Mouse (Mus musculus) adrenal gland, postnatal 25 days (tissue): ENCODE results near the gene Fam234a. TPM values are rescaled to one million over a fixed set of nuclear protein-coding genes. Genes with fewer than 3 reads are reported as not detected.
A peak's percentile ranks its signal among the peaks of the same experiment; 100 is the strongest.
"Not testable (repeated sequence)": the region's sequence is repeated elsewhere in the genome, so short reads cannot be mapped to it uniquely, and the experiment has no call there.

Source experiments
- DNase-seq: peaks from one replicate; pipeline ENCODE4 v3.0.0; 2021; ENCODE audit warnings: mixed read lengths
- total RNA-seq: library from RNA; stranded (reverse); gene quantifications from 2 replicates; pipeline ENCODE4 v1.2.3, GENCODE M21; 2021

The Fam234a gene
- total RNA-seq, 1 experiment from 2014 or later = 119 TPM

GRCm38 (mm10) chr17:26234386-26234785, 9.7 kb downstream of the Fam234a start:
- no peak for DNase-seq

- DNase-seq = no peak
These were observed 11.2 kb downstream of the Fam234a start for GRCm38 (mm10) chr17:26232863-26233262.

- no peak for DNase-seq
These were observed 12.9 kb downstream of the Fam234a start for GRCm38 (mm10) chr17:26231156-26231555.

GRCm38 (mm10) chr17:26229776-26230175, 14.3 kb downstream of the Fam234a start:
- DNase-seq = no peak

- no peak for DNase-seq
These were observed 18.9 kb downstream of the Fam234a start for GRCm38 (mm10) chr17:26225150-26225549.

- no peak for DNase-seq
These were observed 22.5 kb downstream of the Fam234a start for GRCm38 (mm10) chr17:26221508-26221907.

GRCm38 (mm10) chr17:26212681-26213080, 31.4 kb downstream of the Fam234a start:
- no peak for DNase-seq

GRCm38 (mm10) chr17:26212241-26212640, 31.8 kb downstream of the Fam234a start:
- DNase-seq = no peak

GRCm38 (mm10) chr17:26207686-26208085, 36.4 kb downstream of the Fam234a start, which contains the start of gene Arhgdig:
TSS of gene Arhgdig (minus strand) at chr17:26207786.
- DNase-seq = no peak

GRCm38 (mm10) chr17:26206392-26206791, 37.6 kb downstream of the Fam234a start:
- DNase-seq = no peak

- DNase-seq = no peak
These were observed 39.3 kb downstream of the Fam234a start for GRCm38 (mm10) chr17:26204766-26205165.

GRCm38 (mm10) chr17:26203321-26203811, 40.7 kb downstream of the Fam234a start:
- peak; percentile 62 for DNase-seq

- peak; percentile 77 for DNase-seq
These were observed 41.3 kb downstream of the Fam234a start, which contains the start of gene Rgs11 for GRCm38 (mm10) chr17:26202737-26203136. TSS of gene Rgs11 (plus strand) at chr17:26202951.

- peak; percentile 66 for DNase-seq
These were observed 42.0 kb downstream of the Fam234a start for GRCm38 (mm10) chr17:26201998-26202397.

- DNase-seq = peak; percentile 49
These were observed 43.0 kb downstream of the Fam234a start for GRCm38 (mm10) chr17:26200831-26201705.

GRCm38 (mm10) chr17:26198892-26199291, 45.1 kb downstream of the Fam234a start, which contains the start of gene Pdia2:
TSS of gene Pdia2 (minus strand) at chr17:26199087.
- no peak for DNase-seq

- no peak for DNase-seq
These were observed 51.4 kb downstream of the Fam234a start for GRCm38 (mm10) chr17:26192481-26193190.

- not testable (repeated sequence) for DNase-seq
These were observed 52.6 kb downstream of the Fam234a start for GRCm38 (mm10) chr17:26191486-26191885.

- DNase-seq = no peak
These were observed 55.8 kb downstream of the Fam234a start for GRCm38 (mm10) chr17:26188091-26188805.

- DNase-seq = no peak
These were observed 56.5 kb downstream of the Fam234a start for GRCm38 (mm10) chr17:26187592-26187991.

- DNase-seq = no peak
These were observed 62.9 kb downstream of the Fam234a start for GRCm38 (mm10) chr17:26181179-26181578.

- no peak for DNase-seq
These were observed 65.4 kb downstream of the Fam234a start for GRCm38 (mm10) chr17:26178611-26179010.
